Mouse (Mus musculus): ENCODE data around the gene Ubac2. TPM values are rescaled to one million over a fixed set of nuclear protein-coding genes. Genes with fewer than 3 reads are reported as not detected.
"Not testable (repeated sequence)": the region's sequence is repeated elsewhere in the genome, so short reads cannot be mapped to it uniquely, and the experiment has no call there.

Gene Ubac2
- polyA plus RNA-seq, 1 experiment, result 55.9 TPM

DNA sequence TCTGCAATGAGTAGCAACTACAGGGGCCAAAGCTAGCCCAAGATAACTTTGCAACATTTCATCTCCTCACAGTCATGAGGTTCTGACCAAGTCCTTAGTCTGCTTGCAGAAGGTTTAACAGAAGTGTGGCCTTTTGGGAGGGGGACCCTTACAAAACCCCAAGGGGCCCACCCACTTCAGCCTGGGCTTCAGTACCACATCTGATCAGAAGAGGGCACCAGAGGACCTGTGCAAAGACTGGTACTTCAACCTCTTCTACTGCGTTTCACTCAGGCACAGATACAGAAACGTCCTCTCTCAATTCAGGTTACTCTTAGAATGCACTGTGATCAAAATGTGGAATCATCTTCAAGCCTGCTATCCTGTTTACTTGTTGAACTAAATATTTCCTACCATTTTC, 186.1 kb downstream of the Ubac2 start:
- H3K27me3 ChIP-seq (replicated peaks), result peaks cover 3% of the 10 kb centered on the region
- peaks cover 38% of the 10 kb centered on the region for H3K4me1 ChIP-seq
- TF ChIP-seq GATA1 (IDR thresholded peaks at IDR 0.05; ENCODE audit: borderline replicate concordance, low read length) (no peak), FLI1 (IDR thresholded peaks at IDR 0.05; ENCODE audit: low read length) (no peak)
- H3K4me3 ChIP-seq (replicated peaks), result no peak overlapping the region
- H3K9me3 ChIP-seq, result no peaks in the 10 kb centered on the region
- no peaks in the 10 kb centered on the region for H3K36me3 ChIP-seq (replicated peaks; ENCODE audit: low read length)

DNA sequence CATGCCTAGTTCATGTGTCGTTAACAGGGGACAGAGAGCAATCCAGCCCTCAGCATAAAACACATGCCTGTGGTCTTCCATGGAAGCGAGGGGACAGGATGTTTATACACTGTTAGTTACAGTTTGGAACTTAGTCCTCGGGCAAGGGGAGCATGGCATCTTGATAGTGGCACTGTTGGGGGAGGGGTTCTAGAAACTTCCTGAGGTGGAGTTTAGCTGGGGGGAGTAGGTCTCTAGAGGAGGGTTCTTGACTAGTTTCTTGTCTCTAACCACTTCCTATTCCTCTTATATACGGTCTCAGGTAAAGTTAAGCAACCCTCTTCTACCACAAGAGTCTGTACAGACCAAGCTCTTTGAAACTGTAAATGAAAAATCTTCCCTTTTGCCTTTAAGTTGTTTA, 187.8 kb downstream of the Ubac2 start:
- H3K27me3 ChIP-seq (replicated peaks), result peaks cover 8% of the 10 kb centered on the region
- no peak overlapping the region for H3K4me3 ChIP-seq (replicated peaks)
- no peak for TF ChIP-seq GATA1 (IDR thresholded peaks at IDR 0.05; ENCODE audit: borderline replicate concordance, low read length)
- no peak for TF ChIP-seq FLI1 (IDR thresholded peaks at IDR 0.05; ENCODE audit: low read length)
- no peaks in the 10 kb centered on the region for H3K36me3 ChIP-seq (replicated peaks; ENCODE audit: low read length)
- H3K4me1 ChIP-seq, result peaks cover 42% of the 10 kb centered on the region
- H3K9me3 ChIP-seq, result no peaks in the 10 kb centered on the region

DNA sequence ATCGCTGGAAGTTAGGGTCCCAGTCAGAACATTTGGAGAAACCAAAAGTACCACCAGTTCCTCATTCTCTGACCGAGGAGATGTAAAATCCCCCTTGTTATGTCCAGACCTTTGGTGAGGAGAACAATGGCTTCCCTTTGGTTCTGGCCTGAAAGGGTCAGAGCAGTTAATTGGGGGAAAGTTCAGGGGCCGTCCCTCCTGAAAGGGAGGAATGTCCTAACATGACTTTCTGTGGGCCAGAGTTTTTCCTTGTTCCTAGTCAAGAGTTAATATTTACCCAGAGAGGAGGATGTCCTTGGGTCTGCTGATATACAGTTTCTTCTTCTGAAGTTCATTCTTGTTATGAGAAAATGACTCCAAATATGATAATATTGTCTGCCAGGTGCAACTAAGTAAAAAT, 189.6 kb downstream of the Ubac2 start:
- H3K9me3 ChIP-seq; H3K4me3 ChIP-seq (replicated peaks); H3K36me3 ChIP-seq (replicated peaks; ENCODE audit: low read length): not testable (repeated sequence)
- Histone ChIP-seq H3K4me1 (peaks cover 35% of the 10 kb centered on the region), H3K27me3 (replicated peaks) (peaks cover 10% of the 10 kb centered on the region)

DNA sequence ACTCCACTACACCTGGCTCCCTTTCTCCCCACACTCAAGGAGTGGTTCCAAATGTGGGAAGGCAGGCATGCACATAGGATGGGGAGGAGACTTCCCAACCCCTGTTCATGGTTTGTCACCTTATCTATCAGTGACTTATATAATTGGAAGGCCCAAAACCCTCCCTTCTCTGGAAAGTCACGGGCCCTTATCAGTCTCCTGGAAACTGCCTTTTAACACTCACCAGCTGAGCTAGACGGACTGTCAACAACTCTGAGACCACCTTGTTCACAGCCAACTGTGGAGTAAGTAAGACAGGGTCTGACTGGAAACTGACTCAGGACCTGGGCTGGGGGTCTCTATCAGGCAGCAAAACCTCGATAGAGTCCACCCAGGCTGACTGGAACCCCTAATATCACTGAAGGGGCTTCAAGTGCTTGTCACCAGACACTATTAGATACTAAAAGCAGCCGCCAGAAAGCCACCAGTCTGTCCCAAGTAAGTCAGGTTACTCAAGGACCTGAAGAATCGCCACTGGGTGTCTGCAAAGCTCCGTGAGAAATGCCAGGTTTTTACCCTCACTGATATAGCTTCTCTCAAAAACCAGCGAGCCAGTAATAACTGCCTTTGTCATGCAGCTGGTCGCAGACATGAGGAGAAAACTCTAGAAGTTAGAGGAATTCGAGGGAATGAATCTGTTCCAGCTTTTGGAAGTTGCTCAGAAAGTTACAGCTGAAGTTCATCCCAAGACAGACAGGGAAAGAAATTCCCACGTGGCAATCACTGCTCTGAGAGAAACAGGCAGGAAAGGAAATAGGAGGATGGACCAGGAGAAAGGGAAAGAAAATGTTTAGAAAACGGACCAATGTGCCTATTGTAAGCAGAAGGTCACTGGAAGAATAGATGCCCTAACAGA, 190.6 kb downstream of the Ubac2 start:
- Histone ChIP-seq H3K9me3 (no peaks in the 10 kb centered on the region), H3K36me3 (replicated peaks; ENCODE audit: low read length) (no peaks in the 10 kb centered on the region), H3K4me3 (replicated peaks) (no peak overlapping the region), H3K27me3 (replicated peaks) (peaks cover 10% of the 10 kb centered on the region), H3K4me1 (peaks cover 31% of the 10 kb centered on the region)
- TF ChIP-seq GATA1 (IDR thresholded peaks at IDR 0.05; ENCODE audit: borderline replicate concordance, low read length) (no peak), FLI1 (IDR thresholded peaks at IDR 0.05; ENCODE audit: low read length) (no peak)

DNA sequence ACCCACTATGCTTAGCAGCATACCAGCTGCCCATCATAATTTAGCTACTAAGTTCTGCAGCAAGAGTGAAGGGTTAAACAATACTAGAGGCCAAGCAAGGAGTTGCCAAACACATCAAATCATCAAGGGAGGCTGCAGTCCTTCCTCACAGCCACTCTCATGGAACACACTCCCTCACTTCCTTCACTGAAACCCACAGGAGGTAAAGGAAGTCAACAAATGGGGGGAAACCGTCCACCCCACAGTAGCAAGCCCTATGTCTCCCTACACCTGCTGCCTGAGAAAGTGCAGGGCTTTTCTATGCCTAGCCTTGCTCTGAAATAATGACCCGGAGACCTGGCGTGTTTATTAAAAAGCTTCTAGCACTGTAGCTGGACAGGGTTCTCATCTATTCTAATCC, 191.5 kb downstream of the Ubac2 start:
- no peaks in the 10 kb centered on the region for H3K9me3 ChIP-seq
- TF ChIP-seq GATA1 (IDR thresholded peaks at IDR 0.05; ENCODE audit: borderline replicate concordance, low read length) (no peak), FLI1 (IDR thresholded peaks at IDR 0.05; ENCODE audit: low read length) (no peak)
- peaks cover 10% of the 10 kb centered on the region for H3K27me3 ChIP-seq (replicated peaks)
- H3K4me1 ChIP-seq, result peaks cover 33% of the 10 kb centered on the region
- no peak overlapping the region for H3K4me3 ChIP-seq (replicated peaks)
- no peaks in the 10 kb centered on the region for H3K36me3 ChIP-seq (replicated peaks; ENCODE audit: low read length)

Other genes with a start within 250 kb of the Ubac2 start
- 0.13 TPM in 1 of 2 replicates, not detected in the other for gene Dock9, start 80.8 kb upstream of the Ubac2 start, polyA plus RNA-seq (2012; ENCODE audit: insufficient read depth, low replicate concordance)
- gene Gpr18, start 37.2 kb downstream of the Ubac2 start, polyA plus RNA-seq (2012; ENCODE audit: insufficient read depth, low replicate concordance), result 0.06 TPM in 1 of 2 replicates, not detected in the other
- gene Gpr183, start 86.6 kb downstream of the Ubac2 start, polyA plus RNA-seq (2012; ENCODE audit: insufficient read depth, low replicate concordance), result 0.89 TPM in 1 of 2 replicates, not detected in the other
- not detected in 2 replicates for gene Timm8a2, start 156.1 kb downstream of the Ubac2 start, polyA plus RNA-seq (2012; ENCODE audit: insufficient read depth, low replicate concordance)
- gene Tm9sf2, start 228.4 kb downstream of the Ubac2 start, polyA plus RNA-seq (2012; ENCODE audit: insufficient read depth, low replicate concordance), result 54.0 and 163 TPM in 2 replicates

Data from megakaryocyte, embryonic 14.5 days (primary cell).